Mouse (Mus musculus): Measurements from ENCODE around the gene Rabgef1. TPM values are rescaled to one million over a fixed set of nuclear protein-coding genes. Genes with fewer than 3 reads are reported as not detected.
A peak's percentile ranks its signal among the peaks of the same experiment; 100 is the strongest.

Rabgef1 gene
- total and polyA plus RNA-seq, 3 experiments, result 25.8 to 35.1 TPM; not detected in 1

GRCm38 (mm10) chr5:130163670-130164069, 7.9 kb upstream of the Rabgef1 start:
- H3K79me2 ChIP-seq (ENCODE audit: control insufficient read depth, insufficient read depth, low read length, poor library complexity), result no peaks in the 10 kb centered on the region
- peak; percentile 84 for DNase-seq (ENCODE audit: low read depth, low spot score)

GRCm38 (mm10) chr5:130165213-130165612, 6.4 kb upstream of the Rabgef1 start:
- no peaks in the 10 kb centered on the region for H3K27me3 ChIP-seq (ENCODE audit: control insufficient read depth in 1 of 2, insufficient read depth in 2 of 2, low read length in 2 of 2)
- H3K4me1 ChIP-seq (ENCODE audit: control insufficient read depth in 1 of 2, insufficient read depth in 2 of 2, low read length in 2 of 2), result peaks cover 6 to 9% of the 10 kb centered on the region in 2 experiments
- H3K9ac ChIP-seq (ENCODE audit: control insufficient read depth, low read depth, low read length, poor library complexity, severe bottlenecking), result no peak overlapping the region
- DNase-seq (ENCODE audit: low read depth, low spot score), result no peak
- peaks cover 0 to 12% of the 10 kb centered on the region in 2 experiments; a peak in 2 of 4 replicates for H3K36me3 ChIP-seq (ENCODE audit: control insufficient read depth in 1 of 2, insufficient read depth in 2 of 2, low read length in 2 of 2)
- no peak overlapping the region for H3K4me3 ChIP-seq (ENCODE audit: control insufficient read depth in 1 of 2, insufficient read depth in 1 of 2, low read depth in 2 of 2, low read length in 2 of 2)
- H3K9me3 ChIP-seq (replicated peaks; ENCODE audit: insufficient read depth, low read length), result no peaks in the 10 kb centered on the region
- TF ChIP-seq GABPA (IDR thresholded peaks at IDR 0.05; ENCODE audit: low read depth, low read length), result no peak
- TF ChIP-seq CTCF (IDR thresholded peaks at IDR 0.05 in 2 of 3, conservative IDR thresholded peaks at IDR 0.05 in 1 of 3; ENCODE audit: control insufficient read depth in 1 of 3, insufficient read depth in 1 of 3, low read depth in 2 of 3, low read length in 3 of 3, poor library complexity in 1 of 3, severe bottlenecking in 1 of 3), result no peak
- peak; percentile 12; the same call in 1 of the 2 replicates for TF ChIP-seq GATA1 (IDR thresholded peaks at IDR 0.05; ENCODE audit: low read depth, low read length)
- no peak for TF ChIP-seq MYC (IDR thresholded peaks at IDR 0.05; ENCODE audit: low read depth, low read length)
- H3K27ac ChIP-seq (ENCODE audit: control insufficient read depth, low read depth, low read length), result no peak overlapping the region
- H3K79me2 ChIP-seq (ENCODE audit: control insufficient read depth, insufficient read depth, low read length, poor library complexity), result no peaks in the 10 kb centered on the region

More at GRCm38 (mm10) chr5:130163670-130164069, 7.9 kb upstream of the Rabgef1 start:
- Histone ChIP-seq H3K27ac (ENCODE audit: control insufficient read depth, low read depth, low read length) (no peak overlapping the region), H3K4me1 (ENCODE audit: control insufficient read depth in 1 of 2, insufficient read depth in 2 of 2, low read length in 2 of 2) (peaks cover 0 to 2% of the 10 kb centered on the region in 2 experiments; a peak in 2 of 4 replicates), H3K4me3 (ENCODE audit: control insufficient read depth in 1 of 2, insufficient read depth in 1 of 2, low read depth in 2 of 2, low read length in 2 of 2) (no peak overlapping the region), H3K9ac (ENCODE audit: control insufficient read depth, low read depth, low read length, poor library complexity, severe bottlenecking) (peak overlapping the region; percentile 51), H3K36me3 (ENCODE audit: control insufficient read depth in 1 of 2, insufficient read depth in 2 of 2, low read length in 2 of 2) (peaks cover 0 to 2% of the 10 kb centered on the region in 2 experiments; a peak in 2 of 4 replicates), H3K27me3 (ENCODE audit: control insufficient read depth in 1 of 2, insufficient read depth in 2 of 2, low read length in 2 of 2) (no peaks in the 10 kb centered on the region), H3K9me3 (replicated peaks; ENCODE audit: insufficient read depth, low read length) (no peaks in the 10 kb centered on the region)
- TF ChIP-seq SMC3 (IDR thresholded peaks at IDR 0.05; ENCODE audit: low read depth, low read length) (peak; percentile 73), RAD21 (IDR thresholded peaks at IDR 0.05; ENCODE audit: low read depth, low read length) (peak; percentile 86), POLR2AphosphoS5 (IDR thresholded peaks at IDR 0.05; ENCODE audit: borderline replicate concordance, low read depth, low read length) (no peak), EP300 (IDR thresholded peaks at IDR 0.05; ENCODE audit: low read depth in 1 of 2, low read length in 2 of 2) (no peak), POLR2AphosphoS2 (IDR thresholded peaks at IDR 0.05; ENCODE audit: low read length) (no peak), ZC3H11A (IDR thresholded peaks at IDR 0.05; ENCODE audit: low read depth, low read length) (peak; percentile 69), CTCF (IDR thresholded peaks at IDR 0.05 in 2 of 3, conservative IDR thresholded peaks at IDR 0.05 in 1 of 3; ENCODE audit: control insufficient read depth in 1 of 3, insufficient read depth in 1 of 3, low read depth in 2 of 3, low read length in 3 of 3, poor library complexity in 1 of 3, severe bottlenecking in 1 of 3) (peak; percentile 80 to 90 (median 86)), ETS1 (IDR thresholded peaks at IDR 0.05; ENCODE audit: low read depth, low read length) (no peak)

- Histone ChIP-seq H3K27ac (ENCODE audit: control insufficient read depth, low read depth, low read length) (no peak overlapping the region), H3K4me1 (ENCODE audit: control insufficient read depth in 1 of 2, insufficient read depth in 2 of 2, low read length in 2 of 2) (peaks cover 20 to 28% of the 10 kb centered on the region in 2 experiments)
- TF ChIP-seq ELF1 (IDR thresholded peaks at IDR 0.05; ENCODE audit: low read depth, low read length), result no peak
- no peak for TF ChIP-seq NRF1 (IDR thresholded peaks at IDR 0.05; ENCODE audit: insufficient read depth, low read depth, low read length, poor library complexity, severe bottlenecking)
- no peak for TF ChIP-seq EP300 (IDR thresholded peaks at IDR 0.05; ENCODE audit: low read depth in 1 of 2, low read length in 2 of 2)
- no peak for TF ChIP-seq TCF12 (IDR thresholded peaks at IDR 0.05; ENCODE audit: low read depth, low read length)
- TF ChIP-seq CHD1 (IDR thresholded peaks at IDR 0.05; ENCODE audit: low read depth, low read length), result no peak
- TF ChIP-seq POLR2AphosphoS5 (IDR thresholded peaks at IDR 0.05; ENCODE audit: borderline replicate concordance, low read depth, low read length), result no peak
- TF ChIP-seq HCFC1 (IDR thresholded peaks at IDR 0.05; ENCODE audit: low read depth, low read length), result no peak
- no peak for TF ChIP-seq POLR2A (IDR thresholded peaks at IDR 0.05; ENCODE audit: control insufficient read depth in 1 of 2, insufficient read depth in 1 of 2, low read depth in 1 of 2, low read length in 2 of 2, poor library complexity in 1 of 2)
- no peak for TF ChIP-seq GATA1 (IDR thresholded peaks at IDR 0.05; ENCODE audit: low read depth, low read length)
- TF ChIP-seq BHLHE40 (IDR thresholded peaks at IDR 0.05; ENCODE audit: borderline replicate concordance, low read depth, low read length), result no peak
- TF ChIP-seq ZNF384 (IDR thresholded peaks at IDR 0.05; ENCODE audit: low read depth, low read length), result no peak
- no peak for TF ChIP-seq MYB (IDR thresholded peaks at IDR 0.05; ENCODE audit: low read depth, low read length)
- TF ChIP-seq GABPA (IDR thresholded peaks at IDR 0.05; ENCODE audit: low read depth, low read length), result no peak
- TF ChIP-seq SMC3 (IDR thresholded peaks at IDR 0.05; ENCODE audit: low read depth, low read length), result no peak
- TF ChIP-seq RCOR1 (IDR thresholded peaks at IDR 0.05; ENCODE audit: low read depth, low read length), result no peak
- no peak for TF ChIP-seq MYC (IDR thresholded peaks at IDR 0.05; ENCODE audit: low read depth, low read length)
- TF ChIP-seq CHD2 (IDR thresholded peaks at IDR 0.05; ENCODE audit: low read length), result no peak
Observed at GRCm38 (mm10) chr5:130169109-130169508, 2.5 kb upstream of the Rabgef1 start.

More at GRCm38 (mm10) chr5:130169109-130169508, 2.5 kb upstream of the Rabgef1 start:
- no peak overlapping the region for H3K4me3 ChIP-seq (ENCODE audit: control insufficient read depth in 1 of 2, insufficient read depth in 1 of 2, low read depth in 2 of 2, low read length in 2 of 2)
- peaks cover 0 to 31% of the 10 kb centered on the region in 2 experiments; a peak in 2 of 4 replicates for H3K36me3 ChIP-seq (ENCODE audit: control insufficient read depth in 1 of 2, insufficient read depth in 2 of 2, low read length in 2 of 2)
- H3K27me3 ChIP-seq (ENCODE audit: control insufficient read depth in 1 of 2, insufficient read depth in 2 of 2, low read length in 2 of 2), result no peaks in the 10 kb centered on the region
- no peaks in the 10 kb centered on the region for H3K9me3 ChIP-seq (replicated peaks; ENCODE audit: insufficient read depth, low read length)
- peaks cover 26% of the 10 kb centered on the region for H3K79me2 ChIP-seq (ENCODE audit: control insufficient read depth, insufficient read depth, low read length, poor library complexity)
- DNase-seq (ENCODE audit: low read depth, low spot score), result no peak
- no peak overlapping the region for H3K9ac ChIP-seq (ENCODE audit: control insufficient read depth, low read depth, low read length, poor library complexity, severe bottlenecking)

Data from MEL (cell line).